Mouse (Mus musculus): ENCODE measurements around the gene Ttll8. TPM values are rescaled to one million over a fixed set of nuclear protein-coding genes. Genes with fewer than 3 reads are reported as not detected.
A peak's percentile ranks its signal among the peaks of the same experiment; 100 is the strongest.

Ttll8 gene
- polyA plus RNA-seq, 1 experiment from 2014 or later, result not detected

- H3K36me3 ChIP-seq, result no peaks in the 10 kb centered on the region
- peaks cover 50% of the 10 kb centered on the region for H3K4me1 ChIP-seq
- H3K27ac ChIP-seq, result peak overlapping the region; percentile 56
- H3K27me3 ChIP-seq (ENCODE audit: insufficient read depth, poor library complexity, severe bottlenecking), result no peaks in the 10 kb centered on the region
- no peak overlapping the region for H3K4me3 ChIP-seq
- 57% methylated on average over 10 of the region's 10 CpGs for WGBS
- no peak for DNase-seq (ENCODE audit: low spot score)
- no peaks in the 10 kb centered on the region for H3K9me3 ChIP-seq
Measured at GRCm38 (mm10) chr15:88850146-88850826, 103.9 kb downstream of the Ttll8 start.

DNA sequence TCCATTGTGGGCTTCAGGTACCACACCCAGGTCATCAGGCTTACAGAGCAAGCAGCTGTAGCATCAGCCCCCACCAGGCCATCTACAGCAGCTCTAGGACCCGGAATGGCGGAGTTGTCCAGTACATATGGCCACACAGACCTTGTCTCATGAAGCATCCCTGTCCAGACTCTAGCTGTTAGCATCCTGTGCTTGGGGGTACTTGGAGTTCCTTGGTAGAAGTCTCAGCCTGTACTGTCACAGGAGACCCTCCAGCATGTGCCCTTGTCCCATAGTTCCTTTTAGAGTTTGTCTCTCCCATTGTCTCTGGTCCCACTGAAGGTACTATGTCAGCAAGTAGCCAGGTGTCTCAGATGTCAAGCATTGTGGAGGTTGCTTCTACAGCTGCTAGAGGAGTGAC lies 104.6 kb downstream of the Ttll8 start:
- no peak for DNase-seq (ENCODE audit: low spot score)
- 87% methylated on average over 2 of the region's 2 CpGs for WGBS
- no peaks in the 10 kb centered on the region for H3K36me3 ChIP-seq
- H3K27me3 ChIP-seq (ENCODE audit: insufficient read depth, poor library complexity, severe bottlenecking), result no peaks in the 10 kb centered on the region
- no peak overlapping the region for H3K4me3 ChIP-seq
- peaks cover 43% of the 10 kb centered on the region for H3K4me1 ChIP-seq
- H3K27ac ChIP-seq, result no peak overlapping the region
- H3K9me3 ChIP-seq, result no peaks in the 10 kb centered on the region

GRCm38 (mm10) chr15:88848661-88849060 lies 105.6 kb downstream of the Ttll8 start:
- H3K36me3 ChIP-seq, result no peaks in the 10 kb centered on the region
- 85% methylated on average over 1 of the region's 1 CpGs for WGBS
- DNase-seq (ENCODE audit: low spot score), result no peak
- H3K4me3 ChIP-seq, result no peak overlapping the region
- no peaks in the 10 kb centered on the region for H3K9me3 ChIP-seq
- H3K27me3 ChIP-seq (ENCODE audit: insufficient read depth, poor library complexity, severe bottlenecking), result no peaks in the 10 kb centered on the region
- H3K4me1 ChIP-seq, result peaks cover 42% of the 10 kb centered on the region
- H3K27ac ChIP-seq, result no peak overlapping the region

GRCm38 (mm10) chr15:88844966-88845365 lies 109.3 kb downstream of the Ttll8 start:
- no peak for DNase-seq (ENCODE audit: low spot score)
- H3K9me3 ChIP-seq, result no peaks in the 10 kb centered on the region
- peaks cover 46% of the 10 kb centered on the region for H3K4me1 ChIP-seq
- H3K27me3 ChIP-seq (ENCODE audit: insufficient read depth, poor library complexity, severe bottlenecking), result no peaks in the 10 kb centered on the region
- no peak overlapping the region for H3K27ac ChIP-seq
- WGBS, result 84% methylated on average over 7 of the region's 7 CpGs
- no peak overlapping the region for H3K4me3 ChIP-seq
- no peaks in the 10 kb centered on the region for H3K36me3 ChIP-seq

DNA sequence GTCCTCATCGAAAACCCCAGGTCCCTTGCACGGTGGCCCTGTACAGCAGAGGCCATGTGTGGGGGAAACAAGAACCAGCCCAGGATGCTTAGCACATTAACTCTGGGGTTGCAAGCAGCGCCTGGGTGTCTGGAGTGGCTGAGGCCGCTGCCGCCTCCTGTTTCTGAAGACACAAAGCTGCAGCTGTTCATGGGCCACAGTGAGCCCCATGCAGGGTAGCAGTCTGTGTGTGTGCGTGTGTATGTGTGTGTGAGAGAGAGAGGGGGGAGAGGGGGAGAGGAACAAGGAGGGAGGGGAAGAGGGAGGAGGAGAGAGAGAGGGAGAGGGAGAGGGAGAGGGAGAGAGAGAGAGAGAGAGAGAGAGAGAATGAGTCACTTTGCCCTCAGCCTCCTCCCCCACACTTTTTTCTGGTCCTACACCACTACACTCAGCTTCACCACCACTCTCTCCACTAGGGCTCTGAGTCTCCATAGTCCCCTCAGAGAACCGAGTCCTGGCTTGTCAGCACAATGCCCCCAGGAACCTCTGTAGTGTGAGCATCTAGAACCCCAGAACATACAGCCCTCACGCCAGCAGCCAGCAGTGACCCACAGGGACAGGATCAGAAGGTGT lies 110.6 kb downstream of the Ttll8 start:
- Histone ChIP-seq H3K36me3 (no peaks in the 10 kb centered on the region), H3K4me1 (peaks cover 58% of the 10 kb centered on the region), H3K27ac (peak overlapping the region; percentile 83), H3K4me3 (no peak overlapping the region), H3K9me3 (no peaks in the 10 kb centered on the region), H3K27me3 (ENCODE audit: insufficient read depth, poor library complexity, severe bottlenecking) (no peaks in the 10 kb centered on the region)
- 35% methylated on average over 8 of the region's 8 CpGs for WGBS
- no peak for DNase-seq (ENCODE audit: low spot score)

DNA sequence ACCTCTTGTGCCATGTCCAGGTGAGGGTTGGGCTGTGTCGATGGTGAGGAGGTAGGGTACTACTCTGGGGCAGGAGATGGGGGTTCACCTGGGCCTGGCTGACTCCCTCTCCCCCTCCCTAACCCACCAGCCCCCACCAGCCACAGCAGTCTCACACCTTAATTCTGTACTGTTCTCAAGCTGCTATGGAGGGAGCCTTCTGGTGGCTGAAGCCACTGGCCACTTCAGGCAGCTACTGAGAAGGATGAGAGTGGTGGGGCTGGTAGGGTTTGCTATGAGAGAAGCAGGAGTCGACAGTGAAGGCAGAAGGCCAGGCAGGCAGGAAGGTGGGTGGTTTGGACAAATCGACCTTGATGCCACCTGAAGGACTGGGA lies 111.9 kb downstream of the Ttll8 start:
- Histone ChIP-seq H3K36me3 (no peaks in the 10 kb centered on the region), H3K27me3 (ENCODE audit: insufficient read depth, poor library complexity, severe bottlenecking) (no peaks in the 10 kb centered on the region), H3K4me1 (peaks cover 66% of the 10 kb centered on the region), H3K27ac (peak overlapping the region; percentile 95), H3K4me3 (no peak overlapping the region), H3K9me3 (no peaks in the 10 kb centered on the region)
- DNase-seq (ENCODE audit: low spot score), result no peak
- WGBS, result 63% methylated on average over 3 of the region's 3 CpGs

DNA sequence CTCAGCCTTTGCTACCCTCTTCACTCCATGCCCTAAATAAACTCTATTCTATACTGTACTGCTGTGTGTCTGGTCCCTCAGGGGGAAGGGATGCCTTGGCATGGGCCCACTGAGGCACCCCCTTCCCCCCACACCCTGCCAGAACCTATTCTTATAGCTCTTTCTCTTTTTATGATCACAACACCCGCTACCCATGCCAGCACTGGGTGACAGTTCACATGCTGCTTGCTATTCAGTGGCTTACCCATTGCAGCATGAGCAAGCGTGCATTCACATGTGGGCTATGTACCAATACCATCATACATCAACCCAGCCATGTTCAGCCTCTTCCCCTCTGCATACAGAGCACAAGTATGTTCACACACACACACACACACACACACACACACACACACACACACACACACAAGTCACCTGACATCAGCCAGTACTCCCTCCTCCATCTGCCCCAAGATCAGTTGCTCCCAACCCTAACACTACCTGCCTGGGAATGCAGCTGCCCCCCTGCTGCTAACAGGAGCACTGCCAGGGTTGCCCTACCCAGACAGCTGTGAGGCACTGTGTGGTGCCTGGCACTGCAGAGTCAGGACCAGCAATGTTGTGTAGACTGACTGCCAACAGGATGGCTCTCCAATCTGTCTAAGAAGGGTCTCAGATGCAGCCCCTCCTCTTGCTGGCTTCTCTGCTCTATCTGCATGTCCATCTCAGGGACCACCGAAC lies 112.5 kb downstream of the Ttll8 start:
- Histone ChIP-seq H3K36me3 (no peaks in the 10 kb centered on the region), H3K27me3 (ENCODE audit: insufficient read depth, poor library complexity, severe bottlenecking) (no peaks in the 10 kb centered on the region), H3K9me3 (no peaks in the 10 kb centered on the region), H3K4me1 (peaks cover 70% of the 10 kb centered on the region), H3K4me3 (no peak overlapping the region), H3K27ac (peak overlapping the region; percentile 95)
- DNase-seq (ENCODE audit: low spot score), result no peak
- WGBS, result 81% methylated on average over 3 of the region's 3 CpGs

GRCm38 (mm10) chr15:88841160-88841559 lies 113.1 kb downstream of the Ttll8 start:
- H3K4me3 ChIP-seq, result no peak overlapping the region
- peak overlapping the region; percentile 95 for H3K27ac ChIP-seq
- no peak for DNase-seq (ENCODE audit: low spot score)
- H3K27me3 ChIP-seq (ENCODE audit: insufficient read depth, poor library complexity, severe bottlenecking), result no peaks in the 10 kb centered on the region
- no peaks in the 10 kb centered on the region for H3K36me3 ChIP-seq
- H3K4me1 ChIP-seq, result peaks cover 76% of the 10 kb centered on the region
- no peaks in the 10 kb centered on the region for H3K9me3 ChIP-seq
- 90% methylated on average over 2 of the region's 2 CpGs for WGBS

Other genes starting within 250 kb of the Ttll8 start
- gene Brd1, start 220.2 kb downstream of the Ttll8 start, polyA plus RNA-seq (2016; fragmentation: Nextera tagmentation; extraction: Ambion mirVana), result 12.1 and 18.8 TPM in 2 replicates
- gene Zbed4, start 202.8 kb downstream of the Ttll8 start, polyA plus RNA-seq (2016; fragmentation: Nextera tagmentation; extraction: Ambion mirVana), result 24.9 and 26.2 TPM in 2 replicates
- 14.6 and 15.2 TPM in 2 replicates for gene Alg12, start 135.1 kb downstream of the Ttll8 start, polyA plus RNA-seq (2016; fragmentation: Nextera tagmentation; extraction: Ambion mirVana)
- 98.6 and 126 TPM in 2 replicates for gene Creld2, start 134.8 kb downstream of the Ttll8 start, polyA plus RNA-seq (2016; fragmentation: Nextera tagmentation; extraction: Ambion mirVana)
- gene Pim3, start 92.2 kb downstream of the Ttll8 start, polyA plus RNA-seq (2016; fragmentation: Nextera tagmentation; extraction: Ambion mirVana), result 68.1 and 73.7 TPM in 2 replicates
- not detected in 2 replicates for gene Mlc1, start 24.6 kb upstream of the Ttll8 start, polyA plus RNA-seq (2016; fragmentation: Nextera tagmentation; extraction: Ambion mirVana)
- 45.0 and 85.0 TPM in 2 replicates for gene Mov10l1, start 28.5 kb upstream of the Ttll8 start, polyA plus RNA-seq (2016; fragmentation: Nextera tagmentation; extraction: Ambion mirVana)
- gene Panx2, start 105.3 kb upstream of the Ttll8 start, polyA plus RNA-seq (2016; fragmentation: Nextera tagmentation; extraction: Ambion mirVana), result 1.8 and 1.9 TPM in 2 replicates
- gene Trabd, start 120.7 kb upstream of the Ttll8 start, polyA plus RNA-seq (2016; fragmentation: Nextera tagmentation; extraction: Ambion mirVana), result 63.0 and 67.6 TPM in 2 replicates
- 9.5 and 11.8 TPM in 2 replicates for gene Selenoo, start 134.7 kb upstream of the Ttll8 start, polyA plus RNA-seq (2016; fragmentation: Nextera tagmentation; extraction: Ambion mirVana)
- gene Tubgcp6, start 168.7 kb upstream of the Ttll8 start, polyA plus RNA-seq (2016; fragmentation: Nextera tagmentation; extraction: Ambion mirVana), result 15.4 and 17.1 TPM in 2 replicates
- gene Hdac10, start 174.3 kb upstream of the Ttll8 start, polyA plus RNA-seq (2016; fragmentation: Nextera tagmentation; extraction: Ambion mirVana), result 18.5 and 19.0 TPM in 2 replicates
- 25.4 and 26.4 TPM in 2 replicates for gene Mapk12, start 186.3 kb upstream of the Ttll8 start, polyA plus RNA-seq (2016; fragmentation: Nextera tagmentation; extraction: Ambion mirVana)
- 4.2 and 4.8 TPM in 2 replicates for gene Mapk11, start 195.2 kb upstream of the Ttll8 start, polyA plus RNA-seq (2016; fragmentation: Nextera tagmentation; extraction: Ambion mirVana)
- gene Plxnb2, start 226.4 kb upstream of the Ttll8 start, polyA plus RNA-seq (2016; fragmentation: Nextera tagmentation; extraction: Ambion mirVana), result 106 and 117 TPM in 2 replicates
- 23.1 and 23.5 TPM in 2 replicates for gene Dennd6b, start 242.1 kb upstream of the Ttll8 start, polyA plus RNA-seq (2016; fragmentation: Nextera tagmentation; extraction: Ambion mirVana)

Data from heart, embryonic 10.5 days (tissue).